Mouse (Mus musculus): ENCODE data around the gene Olfr1346.

- TF ChIP-seq POLR2A (IDR thresholded peaks at IDR 0.05; ENCODE audit: extremely low read depth, insufficient read depth, low read length) (no peak), CTCF (IDR thresholded peaks at IDR 0.05; ENCODE audit: low read depth, low read length) (no peak)
Observed at GRCm38 (mm10) chr7:6455868-6456267, 11.0 kb upstream of the Olfr1346 start, which contains the start of gene Olfr1336.
